Mouse (Mus musculus): ENCODE data around the gene Nmt1. TPM values are rescaled to one million over a fixed set of nuclear protein-coding genes. Genes with fewer than 3 reads are reported as not detected.

Nmt1 gene
- 48.5 and 52.2 TPM in 2 replicates for polyA plus RNA-seq (2015; fragmentation: Nextera tagmentation; extraction: Ambion mirVana)

GRCm38 (mm10) chr11:103028176-103028891 lies at the start of gene Nmt1, which contains the start of gene Dcakd:
Nmt1 (plus strand) TSS chr11:103028190.
Dcakd (minus strand) TSS chr11:103028333.
- H3K9ac ChIP-seq, result peak within 1 kb of the TSS; percentile 49
- H3K36me3 ChIP-seq, result no peaks in the 10 kb centered on the region; the same call in 1 of the 2 replicates
- H3K4me3 ChIP-seq (replicated peaks), result peak within 1 kb of the TSS; percentile 92
- peak within 1 kb of the TSS; percentile 68 for H3K4me2 ChIP-seq
- H3K9me3 ChIP-seq, result no peaks in the 10 kb centered on the region
- H3K27ac ChIP-seq, result peak within 1 kb of the TSS; percentile 83
- WGBS, result under 1% methylated on average over 36 of the region's 36 CpGs
- H3K4me1 ChIP-seq, result peaks cover 15% of the 10 kb centered on the region
- peak; percentile 97 for ATAC-seq (ENCODE audit: insufficient read depth, low FRiP score, low read depth)
- H3K27me3 ChIP-seq (replicated peaks), result no peaks in the 10 kb centered on the region

DNA sequence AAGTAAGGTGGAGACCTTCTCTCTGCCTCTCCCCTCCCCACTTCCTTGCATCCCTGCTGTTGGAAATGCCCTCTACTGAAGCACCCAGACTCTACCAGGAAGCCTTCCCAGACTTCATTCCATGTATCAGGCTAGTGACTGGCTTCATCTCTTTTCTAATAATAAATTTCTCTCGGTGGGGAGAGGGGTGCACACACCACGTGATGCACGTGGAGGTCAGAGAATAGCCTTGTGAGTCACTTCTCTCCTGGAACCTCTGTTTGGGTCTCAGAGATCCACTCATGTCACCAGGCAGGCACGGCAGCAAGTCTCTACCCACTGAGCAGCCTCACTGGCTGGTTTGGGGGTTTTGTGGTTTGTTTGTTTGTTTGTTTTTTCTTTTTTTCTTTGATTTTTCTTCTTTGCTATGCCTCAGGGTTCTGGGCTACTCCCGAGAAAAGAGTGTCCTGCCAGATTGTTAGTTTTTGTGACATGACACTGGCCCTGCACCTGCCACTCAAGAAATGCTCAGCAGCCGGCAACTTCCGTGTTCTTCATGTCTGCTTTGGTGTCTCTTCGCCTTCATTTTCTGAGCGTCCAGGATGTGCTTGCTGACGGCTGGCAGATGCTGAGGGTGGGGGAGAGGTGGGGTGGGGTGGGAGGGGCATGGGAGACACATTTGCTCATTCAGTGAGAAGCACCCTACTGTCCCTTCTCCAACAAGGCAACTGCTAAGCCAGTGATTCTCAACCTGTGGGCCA lies 46.7 kb upstream of the Nmt1 start:
- H3K4me1 ChIP-seq, result no peaks in the 10 kb centered on the region
- no peak overlapping the region for H3K4me3 ChIP-seq (replicated peaks)
- H3K36me3 ChIP-seq, result no peaks in the 10 kb centered on the region
- WGBS, result 50% methylated on average over 10 of the region's 10 CpGs
- ATAC-seq (ENCODE audit: insufficient read depth, low FRiP score, low read depth), result no peak
- no peak overlapping the region for H3K9ac ChIP-seq
- H3K4me2 ChIP-seq, result no peak overlapping the region
- no peak overlapping the region for H3K27ac ChIP-seq
- no peaks in the 10 kb centered on the region for H3K9me3 ChIP-seq
- no peaks in the 10 kb centered on the region for H3K27me3 ChIP-seq (replicated peaks)

GRCm38 (mm10) chr11:102984086-102984485 lies 43.9 kb upstream of the Nmt1 start:
- Histone ChIP-seq H3K4me1 (no peaks in the 10 kb centered on the region), H3K9me3 (no peaks in the 10 kb centered on the region), H3K27ac (no peak overlapping the region), H3K36me3 (no peaks in the 10 kb centered on the region), H3K9ac (no peak overlapping the region), H3K4me3 (replicated peaks) (no peak overlapping the region), H3K4me2 (no peak overlapping the region), H3K27me3 (replicated peaks) (peaks cover 3% of the 10 kb centered on the region; the same call in 1 of the 2 replicates)
- no peak for ATAC-seq (ENCODE audit: insufficient read depth, low FRiP score, low read depth)
- 85% methylated on average over 9 of the region's 9 CpGs for WGBS

DNA sequence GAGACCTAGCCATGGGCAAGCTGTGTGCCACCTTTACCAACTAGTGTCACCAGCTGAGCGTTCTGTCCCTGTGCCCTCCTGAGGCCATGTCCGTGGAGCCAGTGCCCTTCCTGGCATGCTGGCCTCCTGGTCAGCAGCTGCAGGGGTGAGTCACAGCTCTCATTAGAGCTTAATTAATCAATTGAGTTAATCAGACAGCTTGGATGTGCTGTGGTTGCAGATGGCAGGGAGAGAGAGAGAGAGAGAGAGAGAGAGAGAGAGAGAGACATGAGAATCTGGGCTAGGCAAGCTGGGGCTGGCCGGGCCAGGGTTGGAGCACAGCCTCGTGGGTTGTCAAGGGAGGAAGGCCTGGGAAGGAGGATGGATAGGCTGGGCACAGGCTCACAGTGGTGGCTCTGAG lies 43.4 kb upstream of the Nmt1 start:
- ATAC-seq (ENCODE audit: insufficient read depth, low FRiP score, low read depth), result no peak; the same call in 1 of the 2 replicates
- WGBS, result 54% methylated on average over 4 of the region's 4 CpGs

DNA sequence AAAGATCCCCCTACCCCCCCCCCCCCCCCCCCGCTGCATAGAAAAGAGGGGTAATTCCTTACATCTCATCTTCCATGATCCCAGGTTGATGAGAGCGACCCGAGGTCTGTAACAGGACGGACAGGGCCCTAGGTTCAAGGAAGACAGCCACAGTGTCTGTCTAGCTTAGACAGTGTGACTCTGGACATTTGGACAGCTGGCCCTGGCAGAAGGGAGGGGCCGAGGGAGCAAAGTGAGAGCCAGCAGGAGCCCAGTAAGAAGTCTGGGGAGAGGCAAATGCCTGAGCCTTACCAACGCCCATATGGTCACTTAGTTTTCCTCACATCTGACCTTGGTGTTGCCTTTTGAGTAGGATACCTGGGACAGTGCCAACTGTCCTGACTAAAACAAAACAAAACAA lies 42.8 kb upstream of the Nmt1 start:
- WGBS, result 48% methylated on average over 5 of the region's 6 CpGs
- Histone ChIP-seq H3K9me3 (no peaks in the 10 kb centered on the region), H3K27ac (no peak overlapping the region), H3K36me3 (no peaks in the 10 kb centered on the region), H3K9ac (no peak overlapping the region), H3K4me3 (replicated peaks) (no peak overlapping the region), H3K4me2 (no peak overlapping the region), H3K4me1 (peaks cover 7% of the 10 kb centered on the region; the same call in 1 of the 2 replicates), H3K27me3 (replicated peaks) (peaks cover 4% of the 10 kb centered on the region; the same call in 1 of the 2 replicates)
- no peak; the same call in 1 of the 2 replicates for ATAC-seq (ENCODE audit: insufficient read depth, low FRiP score, low read depth)

More for the DNA sequence above, 43.4 kb upstream of the Nmt1 start:
- Histone ChIP-seq H3K4me3 (replicated peaks) (no peak overlapping the region), H3K27ac (no peak overlapping the region), H3K4me2 (no peak overlapping the region), H3K27me3 (replicated peaks) (peaks cover 3% of the 10 kb centered on the region; the same call in 1 of the 2 replicates), H3K9me3 (no peaks in the 10 kb centered on the region), H3K9ac (no peak overlapping the region), H3K4me1 (0 out of 2 replicates have a peak, but pooled peaks cover 2% of the 10 kb centered on the region), H3K36me3 (no peaks in the 10 kb centered on the region)

DNA sequence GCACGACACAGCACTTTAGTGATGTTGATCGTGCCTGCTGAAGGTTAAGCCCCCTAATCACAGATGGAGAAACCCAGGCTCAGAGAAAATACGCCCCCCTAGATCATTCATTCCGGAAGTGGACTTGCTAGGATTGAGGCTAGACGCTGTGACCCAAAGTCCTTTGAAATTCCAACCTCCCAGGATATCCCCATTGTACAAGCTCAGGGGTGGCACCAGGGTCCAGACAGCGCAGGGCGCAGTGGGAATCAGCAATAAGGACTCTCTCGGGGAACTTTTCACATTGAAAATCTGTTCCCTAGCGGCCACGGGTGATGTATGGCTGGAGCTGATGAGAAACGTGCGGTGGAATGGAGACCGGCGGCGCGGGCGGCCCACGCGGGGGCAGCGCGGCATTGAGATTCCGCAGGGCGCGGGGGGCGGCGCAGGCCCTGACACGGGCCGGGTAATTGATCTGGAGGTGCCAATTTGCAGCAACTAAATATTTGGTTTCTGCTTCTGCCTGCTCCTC lies 38.3 kb upstream of the Nmt1 start:
- Histone ChIP-seq H3K9me3 (no peaks in the 10 kb centered on the region), H3K4me2 (peak overlapping the region; percentile 77), H3K36me3 (peaks cover 10% of the 10 kb centered on the region), H3K27ac (no peak overlapping the region), H3K27me3 (replicated peaks) (peaks cover 15% of the 10 kb centered on the region; the same call in 1 of the 2 replicates), H3K9ac (0 out of 2 replicates have a peak overlapping the region, but pooled peaks have one; percentile 2), H3K4me1 (peaks cover 19% of the 10 kb centered on the region; the same call in 1 of the 2 replicates), H3K4me3 (replicated peaks) (peak overlapping the region; percentile 36)
- 10% methylated on average over 28 of the region's 28 CpGs for WGBS
- no peak for ATAC-seq (ENCODE audit: insufficient read depth, low FRiP score, low read depth)

GRCm38 (mm10) chr11:102990152-102990663 lies 37.8 kb upstream of the Nmt1 start:
- Histone ChIP-seq H3K27me3 (replicated peaks) (peaks cover 15% of the 10 kb centered on the region; the same call in 1 of the 2 replicates), H3K27ac (no peak overlapping the region), H3K36me3 (peaks cover 15% of the 10 kb centered on the region), H3K4me3 (replicated peaks) (peak overlapping the region; percentile 36), H3K9ac (0 out of 2 replicates have a peak overlapping the region, but pooled peaks have one; percentile 2), H3K4me2 (peak overlapping the region; percentile 77), H3K9me3 (no peaks in the 10 kb centered on the region), H3K4me1 (peaks cover 19% of the 10 kb centered on the region; the same call in 1 of the 2 replicates)
- ATAC-seq (ENCODE audit: insufficient read depth, low FRiP score, low read depth), result no peak
- WGBS, result 5% methylated on average over 29 of the region's 29 CpGs

DNA sequence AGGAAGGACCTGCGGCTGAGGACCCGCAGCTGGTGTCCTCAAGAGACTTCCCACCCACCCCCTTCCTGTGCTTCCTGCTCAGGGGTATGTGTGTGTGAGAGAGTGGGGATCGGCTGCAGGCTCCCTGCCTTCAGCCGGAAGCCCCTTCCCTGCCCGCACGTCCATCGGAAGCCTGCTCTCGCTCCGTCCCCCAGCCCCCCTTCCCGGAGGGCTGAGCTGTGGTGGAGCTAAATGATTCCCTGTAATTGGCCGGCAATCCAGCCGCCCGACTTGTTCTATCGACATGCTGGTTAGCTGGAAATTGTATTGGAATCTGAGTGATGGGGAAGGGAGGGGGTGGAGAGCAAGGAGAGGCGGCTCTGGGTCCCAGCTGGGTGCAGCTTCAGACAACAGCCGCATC lies 36.3 kb upstream of the Nmt1 start:
- peak overlapping the region; percentile 45 for H3K4me2 ChIP-seq
- H3K27me3 ChIP-seq (replicated peaks), result peaks cover 13% of the 10 kb centered on the region; the same call in 1 of the 2 replicates
- no peaks in the 10 kb centered on the region for H3K9me3 ChIP-seq
- peaks cover 20% of the 10 kb centered on the region for H3K36me3 ChIP-seq
- WGBS, result 2% methylated on average over 16 of the region's 16 CpGs
- H3K9ac ChIP-seq, result no peak overlapping the region
- H3K4me3 ChIP-seq (replicated peaks), result peak overlapping the region; percentile 18
- peak; percentile 32; the same call in 1 of the 2 replicates for ATAC-seq (ENCODE audit: insufficient read depth, low FRiP score, low read depth)
- peak overlapping the region; percentile 28; the same call in 1 of the 2 replicates for H3K27ac ChIP-seq
- peaks cover 19% of the 10 kb centered on the region; the same call in 1 of the 2 replicates for H3K4me1 ChIP-seq

DNA sequence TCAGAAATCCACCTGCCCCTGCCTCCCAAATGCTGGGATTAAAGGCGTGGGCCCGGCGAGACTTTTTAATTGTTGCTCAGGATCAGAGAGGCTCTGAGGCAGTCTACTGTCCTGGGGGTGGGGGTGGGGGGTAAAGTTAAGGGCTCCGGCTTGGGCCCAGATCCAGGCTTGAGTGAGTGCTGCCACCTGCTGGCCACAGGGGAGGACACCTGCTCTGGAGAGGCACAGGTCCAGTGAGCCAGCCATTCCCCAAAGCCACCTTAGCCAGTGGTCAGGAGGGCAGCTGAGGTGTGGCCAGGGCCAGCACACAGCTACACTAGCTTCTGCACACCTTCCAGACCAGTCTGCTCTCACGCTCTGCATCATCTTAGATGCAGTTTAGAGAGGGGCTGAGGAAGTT lies 35.0 kb upstream of the Nmt1 start:
- H3K27ac ChIP-seq, result no peak overlapping the region
- H3K36me3 ChIP-seq, result peaks cover 27% of the 10 kb centered on the region
- peaks cover 19% of the 10 kb centered on the region; the same call in 1 of the 2 replicates for H3K4me1 ChIP-seq

DNA sequence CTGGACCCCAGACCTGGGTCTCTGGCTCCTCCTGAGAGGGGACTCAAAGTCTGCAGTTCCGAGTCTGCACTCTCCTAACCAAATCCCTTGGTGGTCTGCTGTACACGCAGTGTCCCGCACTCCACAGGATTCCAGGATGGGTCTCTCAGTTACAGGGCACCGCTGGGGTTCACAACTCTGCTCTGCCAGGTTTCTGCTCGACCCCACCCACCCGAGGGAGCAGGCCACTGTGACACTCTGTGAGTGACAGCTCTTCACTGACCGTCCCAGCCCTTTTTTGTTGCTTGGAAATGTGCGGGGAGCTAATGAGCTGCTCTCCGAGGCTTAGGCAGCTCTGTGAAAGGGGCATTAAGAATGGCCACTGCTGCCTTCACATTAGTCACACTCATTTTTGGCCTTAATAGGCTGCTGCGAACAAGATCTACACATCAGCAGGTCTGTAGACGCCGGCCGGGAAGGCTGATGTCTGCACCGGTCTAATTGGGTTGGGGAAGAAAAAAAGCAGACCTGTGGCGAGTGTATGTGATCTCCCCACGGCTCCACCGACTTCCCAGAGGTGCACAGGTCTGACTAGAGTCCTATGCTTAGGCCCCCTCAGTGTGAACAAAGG lies 34.5 kb upstream of the Nmt1 start:
- no peak overlapping the region for H3K27ac ChIP-seq
- H3K4me3 ChIP-seq (replicated peaks), result no peak overlapping the region
- ATAC-seq (ENCODE audit: insufficient read depth, low FRiP score, low read depth), result no peak
- peaks cover 22% of the 10 kb centered on the region; the same call in 1 of the 2 replicates for H3K4me1 ChIP-seq
- H3K4me2 ChIP-seq, result no peak overlapping the region
- 53% methylated on average over 17 of the region's 17 CpGs for WGBS
- H3K27me3 ChIP-seq (replicated peaks), result peaks cover 12% of the 10 kb centered on the region; the same call in 1 of the 2 replicates
- H3K9ac ChIP-seq, result no peak overlapping the region
- H3K36me3 ChIP-seq, result peaks cover 32% of the 10 kb centered on the region
- H3K9me3 ChIP-seq, result no peaks in the 10 kb centered on the region

More for the DNA sequence above, 35.0 kb upstream of the Nmt1 start:
- Histone ChIP-seq H3K27me3 (replicated peaks) (peaks cover 12% of the 10 kb centered on the region; the same call in 1 of the 2 replicates), H3K4me2 (no peak overlapping the region), H3K4me3 (replicated peaks) (no peak overlapping the region), H3K9ac (no peak overlapping the region), H3K9me3 (no peaks in the 10 kb centered on the region)
- ATAC-seq (ENCODE audit: insufficient read depth, low FRiP score, low read depth), result no peak
- WGBS, result 9% methylated on average over 5 of the region's 5 CpGs

- H3K4me2 ChIP-seq, result no peak overlapping the region
- no peak overlapping the region for H3K9ac ChIP-seq
- peaks cover 19% of the 10 kb centered on the region; the same call in 1 of the 2 replicates for H3K4me1 ChIP-seq
- 0 out of 2 replicates have a peak, but pooled peaks cover 12% of the 10 kb centered on the region for H3K27me3 ChIP-seq (replicated peaks)
- no peaks in the 10 kb centered on the region for H3K9me3 ChIP-seq
- no peak overlapping the region for H3K27ac ChIP-seq
- WGBS, result 90% methylated on average over 18 of the region's 18 CpGs
- no peak overlapping the region for H3K4me3 ChIP-seq (replicated peaks)
- ATAC-seq (ENCODE audit: insufficient read depth, low FRiP score, low read depth), result no peak
- peaks cover 35% of the 10 kb centered on the region for H3K36me3 ChIP-seq
Observed at GRCm38 (mm10) chr11:102994952-102995351, 33.0 kb upstream of the Nmt1 start.
